Mouse (Mus musculus): ENCODE measurements at regions not wholly inside any gene's neighbourhood (a gene's known extent, or its start where the extent isn't known, plus 50 kb on each side); places are given as distances from the start of the nearest gene placed in this dataset.

DNA sequence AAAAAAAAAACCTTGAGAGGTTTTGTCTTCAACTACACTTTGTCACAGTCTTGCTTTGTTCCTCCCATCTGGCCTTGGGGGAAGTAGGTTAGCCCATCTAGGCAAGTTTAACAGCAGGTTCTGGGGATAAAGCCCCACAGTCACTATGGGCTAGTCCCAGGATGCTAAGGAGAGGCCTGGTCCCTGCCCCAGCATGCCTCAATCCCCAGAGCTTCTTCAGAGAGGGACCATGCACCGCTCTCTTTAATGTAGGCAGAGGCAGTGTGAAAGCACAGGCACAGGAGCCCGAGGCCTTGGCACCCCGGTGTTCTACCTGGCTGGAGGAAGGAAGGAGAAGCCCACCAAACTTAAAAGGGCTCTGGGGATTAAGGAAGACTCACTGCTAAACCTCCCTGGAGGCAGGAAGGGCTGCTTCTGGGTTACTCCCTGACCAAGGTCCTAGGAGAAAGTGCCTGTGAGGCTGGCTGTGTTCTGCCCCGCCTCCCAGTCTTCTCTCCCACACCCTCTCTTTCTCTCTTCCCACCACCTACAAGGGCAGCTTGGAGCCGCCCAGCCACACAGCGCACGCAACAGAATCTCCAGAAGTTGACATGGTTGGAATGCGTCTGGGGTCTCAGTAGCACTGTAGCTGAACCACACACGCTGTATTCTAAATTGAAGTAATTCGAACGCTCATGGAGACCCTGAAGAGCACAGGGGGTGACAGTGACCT, 633.5 kb downstream of the Zfp706 start:
- TF ChIP-seq CTCF (IDR thresholded peaks at IDR 0.05) = no peak
- no peak for TF ChIP-seq EP300 (IDR thresholded peaks at IDR 0.05; ENCODE audit: insufficient read depth, low read depth, low read length)
- TF ChIP-seq POLR2A (IDR thresholded peaks at IDR 0.05; ENCODE audit: insufficient read depth, low read depth, low read length) = no peak

Data from heart, adult 2 months (tissue).